Mouse (Mus musculus): Measurements from ENCODE around the gene Hspa1a.
"Not testable (repeated sequence)": the region's sequence is repeated elsewhere in the genome, so short reads cannot be mapped to it uniquely, and the experiment has no call there.

Hspa1a gene

GRCm38 (mm10) chr17:35001452-35002152, 29.6 kb upstream of the Hspa1a start:
- in situ Hi-C loops (cut with MboI, MseI) = no loop called here

DNA sequence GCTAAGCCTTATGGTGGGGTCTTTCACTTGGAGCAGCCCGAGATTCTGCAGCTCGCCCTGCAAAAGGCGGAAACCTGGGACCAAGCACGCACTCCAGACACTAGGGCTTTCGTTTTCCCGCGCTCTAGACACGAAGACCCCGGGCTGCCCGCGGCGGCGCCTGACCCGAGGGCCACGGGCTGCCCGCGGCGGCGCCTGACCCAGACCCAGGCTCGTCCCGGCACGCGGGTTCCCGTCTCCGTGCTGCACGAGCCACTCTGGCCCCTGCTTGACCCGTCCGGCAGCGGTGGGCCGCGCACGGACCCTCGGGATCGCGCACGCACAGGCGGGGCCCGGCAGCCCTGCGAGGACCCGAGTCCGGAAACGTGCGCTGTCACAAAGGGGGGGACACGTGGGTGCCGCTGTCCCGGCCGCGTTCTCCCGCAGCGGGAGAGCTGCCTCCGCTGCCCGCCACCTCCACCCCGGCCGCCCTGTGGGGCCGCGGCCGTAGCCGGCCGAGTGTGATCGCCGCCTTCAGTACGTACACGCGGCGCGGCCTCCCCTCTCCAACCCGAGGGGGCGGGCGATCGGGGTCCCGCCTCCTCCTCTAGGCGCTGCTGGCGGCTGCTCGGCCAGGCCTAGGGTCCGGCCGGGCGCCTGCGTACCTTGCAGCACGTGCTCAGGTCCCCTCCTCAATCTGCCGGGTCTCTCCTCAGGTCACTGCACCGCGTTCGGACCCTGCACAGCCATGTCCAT, 28.9 kb upstream of the Hspa1a start, which contains the start of gene Vars:
TSS of gene Vars (plus strand) at position 271 of the 735 bp plus-strand sequence.
- in situ Hi-C loops (cut with MboI, MseI) = no loop called here

DNA sequence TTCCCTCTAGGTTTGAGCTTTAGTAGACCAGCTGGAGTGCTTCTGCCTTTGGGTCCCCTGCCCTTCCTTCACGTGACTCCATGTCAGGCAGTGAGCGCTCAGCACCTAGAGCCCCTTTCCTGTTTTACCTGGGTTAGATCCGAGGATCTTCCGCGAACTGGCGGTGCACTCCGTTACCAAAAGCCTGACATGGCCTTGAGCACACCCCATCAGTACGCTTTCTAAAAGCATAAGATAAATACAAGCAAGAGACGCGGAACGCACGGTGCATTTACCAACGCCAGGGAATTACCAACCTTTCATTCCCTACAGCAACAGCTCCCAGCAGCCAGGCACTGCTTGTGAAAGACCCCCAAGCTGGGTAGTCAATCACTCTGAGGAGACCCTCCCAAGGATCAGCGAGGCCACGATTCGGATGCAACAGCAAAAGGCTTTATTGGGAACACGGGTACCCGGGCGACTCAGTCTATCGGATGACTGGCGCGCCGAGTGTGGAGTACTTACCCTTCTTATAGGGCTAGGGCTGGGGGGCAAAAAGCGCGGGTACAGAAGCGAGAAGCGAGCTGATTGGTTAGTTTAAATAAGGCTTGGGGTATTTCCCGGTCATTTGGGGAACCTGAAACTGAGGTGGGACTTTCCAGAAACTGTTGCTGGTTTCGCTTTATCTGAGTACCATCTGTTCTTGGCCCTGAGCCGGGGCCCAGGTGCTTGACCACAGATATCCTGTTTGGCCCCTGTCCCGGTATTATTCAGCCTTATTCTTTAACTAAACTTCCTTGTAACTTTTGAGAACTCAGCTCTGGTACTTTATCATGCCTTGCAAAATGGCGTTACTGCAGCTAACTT, 28.1 kb upstream of the Hspa1a start:
- in situ Hi-C loops (cut with MboI, MseI) = not testable (repeated sequence)

- in situ Hi-C loops (cut with MboI, MseI) = no loop called here
Measured at GRCm38 (mm10) chr17:34998526-34999430, 26.8 kb upstream of the Hspa1a start.

DNA sequence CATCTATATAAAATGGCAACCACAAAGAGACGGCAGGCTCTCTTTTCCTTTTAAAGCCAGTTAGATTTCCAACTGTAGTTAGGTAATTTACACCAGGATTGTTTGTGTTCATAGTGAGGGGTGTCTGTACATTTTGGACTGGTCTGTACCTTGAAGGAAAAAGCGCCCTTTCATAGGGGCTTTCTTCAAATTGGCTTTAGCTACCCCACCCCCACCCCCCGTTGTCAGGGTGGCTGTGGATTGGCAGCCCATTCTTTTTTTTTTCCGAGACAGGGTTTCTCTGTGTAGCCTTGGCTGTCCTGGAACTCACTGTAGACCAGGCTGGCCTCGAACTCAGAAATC, 25.2 kb upstream of the Hspa1a start:
- in situ Hi-C loops (cut with MboI, MseI) = no loop called here

DNA sequence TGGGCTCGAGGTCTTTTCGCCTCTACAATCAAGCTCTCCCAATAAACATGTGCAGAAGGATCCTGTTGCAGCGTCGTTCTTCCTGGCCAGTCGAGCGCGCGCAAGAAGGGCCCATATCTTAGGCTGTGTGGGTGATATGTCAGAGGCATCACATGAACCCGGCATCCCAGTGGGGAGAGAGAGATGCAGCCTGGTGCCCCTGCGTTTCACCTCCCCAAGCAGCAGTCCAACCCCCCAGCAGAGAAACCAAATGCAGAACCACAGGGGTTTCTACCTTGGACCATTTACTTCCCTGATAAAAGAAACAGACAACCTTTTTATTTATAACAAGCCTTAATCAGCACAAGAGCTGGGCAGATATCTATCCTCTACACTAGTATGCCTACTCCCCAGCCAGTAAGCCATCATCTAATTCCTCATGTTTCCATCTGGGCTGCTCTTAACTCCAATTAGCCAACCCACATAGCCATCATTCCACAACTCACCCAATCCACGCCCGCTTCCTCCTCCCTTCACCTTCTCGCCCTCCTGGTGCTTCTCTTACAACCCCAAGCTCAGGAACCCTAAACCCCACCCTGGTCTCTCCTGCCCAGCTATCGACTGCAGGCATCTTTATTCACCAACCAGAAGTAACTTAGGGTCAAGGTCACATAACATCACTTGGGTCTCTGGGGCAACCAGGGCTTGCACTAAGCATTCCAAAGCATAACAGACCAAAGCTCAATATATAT, 24.6 kb upstream of the Hspa1a start:
- in situ Hi-C loops (cut with MboI, MseI) = no loop called here

DNA sequence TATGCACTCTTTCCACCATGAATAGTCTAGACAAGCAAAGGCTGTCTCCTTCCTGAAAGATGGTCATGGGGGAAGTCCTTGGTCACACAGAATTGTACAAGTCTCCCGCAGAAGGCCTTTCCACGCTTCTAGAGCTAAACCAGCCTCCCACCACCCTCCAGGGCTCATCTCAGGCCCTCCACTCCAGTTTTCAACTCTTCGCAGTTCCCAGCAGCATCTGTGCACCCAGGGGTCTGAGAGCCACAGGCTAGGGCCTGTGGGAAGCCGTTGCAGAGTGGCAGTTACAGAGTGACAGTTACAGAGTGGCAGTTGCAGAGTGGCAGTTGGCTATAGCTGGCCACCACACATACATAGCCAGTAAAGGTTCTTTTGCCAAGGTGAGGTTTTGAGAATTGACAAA, 24.0 kb upstream of the Hspa1a start:
- in situ Hi-C loops (cut with MboI, MseI) = not testable (repeated sequence)

DNA sequence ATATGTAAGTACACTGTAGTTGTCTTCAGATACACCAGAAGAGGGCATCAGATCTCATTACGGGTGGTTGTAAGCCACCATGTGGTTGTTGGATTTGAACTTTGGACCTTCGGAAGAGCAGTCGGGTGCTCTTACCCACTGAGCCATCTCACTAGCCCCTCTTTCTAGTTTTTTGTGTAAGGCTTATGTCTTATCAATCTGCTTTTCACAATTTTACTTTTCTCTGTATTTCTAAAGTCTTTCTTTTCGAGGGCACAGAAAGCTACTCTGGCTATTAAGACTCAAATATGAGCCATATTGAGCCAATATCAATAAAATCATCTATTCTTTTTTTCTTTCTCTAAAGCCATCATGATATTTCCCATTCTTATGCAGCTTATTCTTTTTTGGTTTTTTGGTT, 23.2 kb upstream of the Hspa1a start:
- in situ Hi-C loops (cut with MboI, MseI) = not testable (repeated sequence)

DNA sequence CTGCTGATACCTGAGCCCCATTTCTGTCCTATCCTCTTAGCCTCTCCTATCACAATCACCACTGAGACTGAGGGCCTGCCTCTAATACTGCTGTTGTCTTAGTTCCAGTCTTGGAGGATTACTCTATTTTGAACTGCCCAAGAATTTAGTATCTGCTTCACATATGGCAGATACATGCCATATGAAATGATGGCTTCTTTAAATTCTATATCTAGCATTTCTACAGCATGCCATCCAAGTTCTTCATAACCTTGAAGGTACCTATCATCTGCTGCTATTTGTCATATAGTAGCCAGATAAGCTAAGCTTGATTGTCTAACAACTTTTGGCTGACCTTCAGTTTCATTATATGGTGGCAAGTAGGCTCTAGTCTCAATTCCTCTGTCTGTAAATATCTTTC, 22.8 kb upstream of the Hspa1a start:
- in situ Hi-C loops (cut with MboI, MseI) = no loop called here

DNA sequence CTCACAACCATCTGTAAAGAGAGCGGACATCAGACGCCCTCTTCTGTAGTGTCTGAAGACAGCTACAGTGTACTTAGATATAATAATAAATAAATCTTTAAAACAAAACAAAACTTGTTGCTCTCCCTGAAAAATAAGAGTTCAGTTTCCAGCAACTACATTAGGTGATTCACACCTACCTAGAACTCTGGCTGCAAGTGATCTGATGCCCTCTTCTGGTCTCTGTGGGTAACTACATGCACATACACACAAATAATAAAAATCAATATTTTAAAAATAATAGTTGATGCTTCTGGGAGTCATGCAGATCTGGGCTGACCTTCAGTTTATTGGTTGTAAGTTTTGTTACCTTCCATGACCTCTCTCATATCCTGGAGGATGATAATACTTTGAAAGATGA, 12.3 kb upstream of the Hspa1a start:
- in situ Hi-C loops (cut with MboI, MseI) = loop anchor here (5.0 kb wide), 1 partner anchor 37 kb away; no protein-coding TSS in a partner anchor

DNA sequence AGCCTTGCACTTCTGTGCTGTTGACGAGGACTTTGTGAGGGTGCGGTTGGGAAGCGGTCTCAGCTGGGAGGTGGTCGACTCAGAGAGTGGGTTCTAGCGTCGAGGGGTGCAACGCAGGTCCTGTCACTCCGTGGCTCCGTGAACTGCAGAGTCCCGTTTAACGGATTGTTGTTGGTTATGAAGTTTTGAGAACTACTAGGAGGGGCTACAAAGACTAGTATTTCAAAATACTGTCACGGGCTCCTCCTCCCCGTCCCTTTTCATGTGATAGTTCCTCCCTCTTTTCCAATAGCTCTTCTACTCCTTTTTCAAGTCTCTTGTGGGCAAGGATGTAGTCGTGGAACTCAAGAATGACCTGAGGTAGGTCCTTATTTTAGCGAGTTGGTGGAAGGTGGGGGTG, 10.4 kb upstream of the Hspa1a start:
- in situ Hi-C loops (cut with MboI, MseI) = loop anchor here (5.0 kb wide), 1 partner anchor 35 kb away; no protein-coding TSS in a partner anchor

- in situ Hi-C loops (cut with MboI, MseI) = loop anchor here (5.0 kb wide), 1 partner anchor 34 kb away; no protein-coding TSS in a partner anchor
Measured at GRCm38 (mm10) chr17:34981690-34982180, 9.8 kb upstream of the Hspa1a start, which contains the start of gene Lsm2. Gene Lsm2, plus strand, starts transcription at chr17:34981862.

GRCm38 (mm10) chr17:34980655-34981054, 8.7 kb upstream of the Hspa1a start:
- in situ Hi-C loops (cut with MboI, MseI) = loop anchor here (5.0 kb wide), 1 partner anchor 33 kb away; no protein-coding TSS in a partner anchor

DNA sequence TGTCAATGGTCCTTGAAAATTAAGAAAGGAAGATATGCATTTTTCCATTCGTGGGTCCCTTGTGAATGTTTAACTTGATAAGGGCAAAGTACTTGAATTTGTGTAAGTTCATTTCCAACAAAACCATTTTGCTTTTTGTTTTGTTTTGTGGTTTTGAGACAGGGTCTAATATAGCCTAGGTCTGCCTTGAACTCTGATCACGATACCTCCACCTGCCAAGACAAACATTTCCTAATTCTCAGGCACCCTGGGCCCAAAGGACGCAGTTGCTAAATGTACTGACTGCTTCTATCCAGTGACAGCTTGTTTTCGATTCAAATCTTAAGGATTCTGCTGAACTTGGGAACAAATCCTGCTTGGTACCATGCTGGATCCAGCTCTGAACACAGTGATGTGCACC, 7.7 kb upstream of the Hspa1a start:
- in situ Hi-C loops (cut with MboI, MseI) = loop anchor here (5.0 kb wide), 1 partner anchor 32 kb away; no protein-coding TSS in a partner anchor

DNA sequence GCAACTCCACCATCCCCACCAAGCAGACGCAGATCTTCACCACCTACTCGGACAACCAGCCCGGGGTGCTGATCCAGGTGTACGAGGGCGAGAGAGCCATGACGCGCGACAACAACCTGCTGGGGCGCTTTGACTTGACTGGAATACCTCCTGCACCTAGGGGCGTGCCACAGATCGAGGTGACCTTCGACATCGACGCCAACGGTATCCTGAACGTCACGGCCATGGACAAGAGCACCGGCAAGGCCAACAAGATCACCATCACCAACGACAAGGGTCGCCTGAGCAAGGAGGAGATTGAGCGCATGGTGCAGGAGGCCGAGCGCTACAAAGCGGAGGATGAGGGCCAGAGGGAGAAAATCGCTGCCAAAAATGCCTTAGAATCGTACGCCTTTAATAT, 6.3 kb upstream of the Hspa1a start:
- in situ Hi-C loops (cut with MboI, MseI) = no loop called here

DNA sequence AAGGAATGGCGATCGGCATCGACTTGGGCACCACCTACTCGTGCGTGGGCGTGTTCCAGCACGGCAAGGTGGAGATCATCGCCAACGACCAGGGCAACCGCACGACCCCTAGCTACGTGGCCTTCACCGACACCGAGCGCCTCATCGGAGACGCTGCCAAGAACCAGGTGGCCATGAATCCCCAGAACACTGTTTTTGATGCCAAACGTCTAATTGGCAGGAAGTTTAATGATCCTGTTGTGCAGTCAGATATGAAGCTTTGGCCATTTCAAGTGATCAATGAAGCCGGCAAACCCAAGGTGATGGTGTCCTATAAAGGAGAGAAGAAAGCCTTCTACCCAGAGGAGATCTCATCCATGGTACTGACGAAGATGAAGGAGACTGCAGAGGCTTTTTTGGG, 5.0 kb upstream of the Hspa1a start:
- in situ Hi-C loops (cut with MboI, MseI) = no loop called here

DNA sequence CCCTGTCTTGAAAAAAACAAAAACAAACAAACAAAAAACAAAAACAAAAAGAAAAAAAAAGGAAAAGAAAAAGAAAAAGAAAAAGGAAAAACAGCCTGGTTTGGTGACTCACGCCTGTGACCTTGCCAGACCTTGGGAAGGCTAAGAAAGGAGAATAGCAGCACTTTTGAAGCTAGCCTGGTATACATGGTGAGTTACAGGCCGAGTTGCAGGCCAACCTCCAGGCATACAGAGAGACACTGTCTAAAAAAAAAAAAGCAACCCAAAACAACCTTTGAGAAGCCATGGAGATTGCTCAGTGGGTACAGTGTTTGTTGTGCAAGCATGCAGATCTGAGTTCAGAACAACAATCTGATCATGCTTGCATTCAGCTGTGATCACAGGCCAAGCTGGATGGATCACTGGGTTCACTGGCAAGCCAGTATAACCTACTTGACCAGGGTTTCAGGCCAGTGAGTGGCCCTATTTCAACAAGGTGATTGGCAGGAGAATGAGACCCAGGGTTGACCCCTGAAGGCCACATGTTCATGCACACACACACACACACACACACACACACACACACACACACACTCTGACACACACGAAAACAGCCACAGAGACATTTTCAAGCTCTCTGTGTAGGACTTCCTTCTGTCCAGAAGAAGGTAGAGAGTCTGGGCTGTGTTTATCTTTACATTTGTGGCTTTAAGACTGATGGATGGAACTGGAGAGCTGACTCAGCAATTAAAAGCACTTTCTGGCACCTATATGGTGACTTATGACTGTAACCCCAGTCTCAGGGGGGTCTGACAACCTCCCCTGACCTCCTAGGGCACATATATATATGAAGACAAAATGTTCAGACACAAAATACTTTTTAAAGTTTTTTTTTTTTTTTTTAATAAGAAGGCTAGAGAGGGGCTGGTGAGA, 3.9 kb upstream of the Hspa1a start:
- in situ Hi-C loops (cut with MboI, MseI) = no loop called here

DNA sequence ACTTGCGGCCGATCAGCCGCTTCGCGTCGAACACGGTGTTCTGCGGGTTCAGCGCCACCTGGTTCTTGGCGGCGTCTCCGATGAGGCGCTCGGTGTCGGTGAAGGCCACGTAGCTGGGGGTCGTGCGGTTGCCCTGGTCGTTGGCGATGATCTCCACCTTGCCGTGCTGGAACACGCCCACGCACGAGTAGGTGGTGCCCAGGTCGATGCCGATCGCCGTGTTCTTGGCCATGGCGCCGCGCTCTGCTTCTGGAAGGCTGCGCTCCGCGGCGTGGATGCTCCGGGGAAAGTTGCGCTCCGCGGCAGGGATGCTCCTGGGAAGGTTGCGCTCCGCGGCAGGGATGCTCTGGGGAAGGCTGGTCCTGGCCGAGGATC, 275 bp downstream of the Hspa1a start:
- in situ Hi-C loops (cut with MboI, MseI) = not testable (repeated sequence)

GRCm38 (mm10) chr17:34970850-34971249, 1.1 kb downstream of the Hspa1a start:
- in situ Hi-C loops (cut with MboI, MseI) = not testable (repeated sequence)
